Mouse (Mus musculus): Measurements from ENCODE around the gene Wasl.

Wasl gene

DNA sequence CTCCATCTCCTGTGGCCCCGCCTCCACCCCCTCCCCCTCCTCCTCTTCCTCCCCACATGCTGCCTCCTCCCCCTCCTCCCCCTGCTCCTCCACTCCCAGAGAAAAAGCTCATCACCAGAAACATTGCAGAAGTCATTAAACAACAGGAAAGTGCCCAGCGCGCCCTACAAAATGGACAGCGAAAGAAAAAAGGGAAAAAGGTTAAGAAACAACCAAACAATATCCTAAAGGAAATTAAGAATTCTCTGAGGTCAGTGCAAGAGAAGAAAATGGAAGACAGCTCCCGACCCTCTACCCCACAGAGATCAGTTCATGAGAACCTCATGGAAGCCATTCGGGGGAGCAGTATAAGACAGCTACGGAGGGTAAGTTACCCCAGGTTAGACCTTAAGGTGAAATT lies 60.5 kb downstream of the Wasl start:
- no peak for DNase-seq (ENCODE audit: low spot score in 2 of 2)

DNA sequence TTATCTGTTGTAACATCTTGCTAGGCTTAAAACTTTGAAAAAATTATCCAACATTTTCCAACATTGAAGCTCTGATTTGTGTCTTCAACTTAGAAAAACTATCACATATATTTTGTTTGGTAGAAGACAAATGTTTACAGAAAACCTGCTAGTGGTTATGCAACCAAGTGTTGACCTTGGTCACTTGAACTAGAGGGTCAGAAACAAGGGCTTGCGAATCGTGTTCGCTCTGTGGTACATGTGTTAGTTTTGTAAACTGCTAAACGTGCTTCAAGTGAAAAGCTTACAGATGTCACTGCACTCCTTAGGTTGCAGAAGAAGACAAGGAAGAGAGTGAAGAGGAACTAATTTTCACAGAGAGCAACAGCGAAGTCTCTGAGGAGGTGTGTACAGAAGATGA lies 61.8 kb downstream of the Wasl start:
- no peak for DNase-seq (ENCODE audit: low spot score in 2 of 2)

DNA sequence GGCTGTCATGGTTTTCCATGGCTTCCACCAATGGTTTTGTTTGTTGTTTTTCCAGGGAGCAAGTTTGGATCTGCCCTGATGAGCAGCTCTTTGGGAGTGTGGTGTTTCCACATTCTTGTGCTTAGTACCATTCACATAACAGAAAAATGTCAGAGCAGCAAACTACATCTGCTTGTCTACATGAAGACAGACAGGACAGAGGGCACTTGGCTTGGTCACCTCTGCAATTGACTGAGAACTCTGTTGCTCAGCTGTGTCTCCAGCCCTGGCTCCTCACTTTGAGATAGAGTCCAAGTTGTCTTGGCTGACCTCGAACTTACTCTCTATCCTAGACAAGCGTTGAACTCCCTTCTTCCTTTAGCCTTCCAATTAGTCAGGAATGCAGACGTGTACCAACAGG lies 62.5 kb downstream of the Wasl start:
- DNase-seq (ENCODE audit: low spot score in 2 of 2), result no peak

DNA sequence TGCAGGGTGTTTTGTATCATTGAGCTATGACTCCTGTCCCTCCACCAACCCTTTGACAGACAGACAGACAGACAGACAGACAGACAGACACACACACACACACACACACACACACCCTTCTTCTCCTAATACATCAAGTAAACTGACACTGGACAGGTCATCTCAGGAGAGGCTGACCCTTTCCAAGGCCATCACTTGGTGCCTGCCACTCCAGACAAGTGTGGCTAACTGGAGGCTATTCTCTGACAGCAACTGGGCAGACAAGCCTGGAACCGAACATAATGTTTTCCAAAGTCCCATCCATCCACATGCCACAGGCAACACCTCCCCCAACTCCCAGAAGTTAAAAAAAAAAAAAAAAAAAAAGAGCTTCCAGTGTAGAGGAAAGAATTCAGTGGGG lies 63.1 kb downstream of the Wasl start:
- DNase-seq (ENCODE audit: low spot score in 2 of 2), result no peak

DNA sequence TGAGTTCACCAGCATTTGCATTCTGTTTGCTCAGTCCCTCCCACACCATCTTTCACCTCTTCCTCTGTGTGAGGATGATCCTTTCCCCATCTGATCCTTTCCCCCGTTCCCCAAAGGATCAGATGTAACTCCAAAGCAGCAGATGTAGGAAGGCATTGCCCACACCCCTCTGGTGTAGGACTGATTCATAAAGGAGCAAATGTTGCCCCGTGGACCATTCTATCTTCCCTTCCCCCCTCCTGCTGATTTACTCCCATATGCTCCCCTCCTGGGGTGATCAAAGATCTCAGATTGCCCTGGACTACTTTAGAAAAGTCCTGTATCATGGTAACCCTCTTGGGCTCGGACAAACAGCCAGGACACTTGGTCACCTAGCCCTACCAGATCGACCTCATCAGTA lies 64.1 kb downstream of the Wasl start:
- DNase-seq (ENCODE audit: low spot score in 2 of 2), result no peak

DNA sequence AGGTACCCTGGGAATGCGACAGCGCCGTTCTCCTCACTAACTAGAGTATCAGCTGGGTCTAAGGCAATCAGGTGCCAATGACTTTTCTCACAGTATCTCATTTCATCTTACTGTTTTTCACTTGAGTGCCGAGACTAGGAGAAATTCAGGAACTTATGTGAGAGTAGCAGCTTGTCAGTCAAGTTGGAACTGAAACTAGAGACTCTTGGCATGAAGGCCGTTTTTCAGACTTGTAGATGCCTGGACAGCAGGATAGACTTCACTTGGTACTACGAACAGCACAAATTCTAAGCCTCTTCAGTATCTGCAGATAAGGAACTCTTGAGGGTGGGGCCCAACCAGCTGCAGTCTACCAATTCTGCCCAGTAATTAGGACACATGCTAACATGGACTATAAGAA lies 64.7 kb downstream of the Wasl start:
- DNase-seq (ENCODE audit: low spot score in 2 of 2), result no peak

DNA sequence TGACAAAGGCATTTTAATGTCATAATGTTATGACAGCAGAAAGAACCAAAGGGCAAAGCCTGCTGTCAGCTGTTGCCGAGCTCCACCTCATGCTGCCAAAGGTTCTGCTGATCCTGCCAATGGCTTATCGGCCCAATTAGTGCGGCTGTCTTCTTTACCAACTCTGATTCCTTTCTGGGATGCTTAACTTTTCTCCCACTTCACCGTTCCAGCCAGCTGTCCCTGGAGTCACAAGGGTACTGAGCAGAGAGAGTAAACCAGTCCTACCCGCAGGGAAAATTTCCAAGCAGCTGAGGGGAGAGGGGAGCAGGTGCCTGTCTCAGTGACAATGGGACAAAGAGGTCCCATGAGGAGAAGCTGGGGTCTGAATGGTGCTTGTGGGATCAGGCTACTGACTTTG lies 65.2 kb downstream of the Wasl start:
- no peak for DNase-seq (ENCODE audit: low spot score in 2 of 2)

GRCm38 (mm10) chr6:24599179-24599578 lies 65.6 kb downstream of the Wasl start:
- DNase-seq (ENCODE audit: low spot score in 2 of 2), result no peak

GRCm38 (mm10) chr6:24597500-24597899 lies 67.3 kb downstream of the Wasl start, which contains the start of gene Lmod2:
TSS of gene Lmod2 (plus strand) at chr6:24597762.
- DNase-seq (ENCODE audit: low spot score in 2 of 2), result no peak

GRCm38 (mm10) chr6:24591525-24592218 lies 73.1 kb downstream of the Wasl start:
- DNase-seq (ENCODE audit: low spot score in 2 of 2), result no peak

- DNase-seq (ENCODE audit: low spot score in 2 of 2), result no peak
Measured at GRCm38 (mm10) chr6:24590282-24590681, 74.5 kb downstream of the Wasl start.

GRCm38 (mm10) chr6:24586885-24587284 lies 77.9 kb downstream of the Wasl start:
- no peak for DNase-seq (ENCODE audit: low spot score in 2 of 2)

DNA sequence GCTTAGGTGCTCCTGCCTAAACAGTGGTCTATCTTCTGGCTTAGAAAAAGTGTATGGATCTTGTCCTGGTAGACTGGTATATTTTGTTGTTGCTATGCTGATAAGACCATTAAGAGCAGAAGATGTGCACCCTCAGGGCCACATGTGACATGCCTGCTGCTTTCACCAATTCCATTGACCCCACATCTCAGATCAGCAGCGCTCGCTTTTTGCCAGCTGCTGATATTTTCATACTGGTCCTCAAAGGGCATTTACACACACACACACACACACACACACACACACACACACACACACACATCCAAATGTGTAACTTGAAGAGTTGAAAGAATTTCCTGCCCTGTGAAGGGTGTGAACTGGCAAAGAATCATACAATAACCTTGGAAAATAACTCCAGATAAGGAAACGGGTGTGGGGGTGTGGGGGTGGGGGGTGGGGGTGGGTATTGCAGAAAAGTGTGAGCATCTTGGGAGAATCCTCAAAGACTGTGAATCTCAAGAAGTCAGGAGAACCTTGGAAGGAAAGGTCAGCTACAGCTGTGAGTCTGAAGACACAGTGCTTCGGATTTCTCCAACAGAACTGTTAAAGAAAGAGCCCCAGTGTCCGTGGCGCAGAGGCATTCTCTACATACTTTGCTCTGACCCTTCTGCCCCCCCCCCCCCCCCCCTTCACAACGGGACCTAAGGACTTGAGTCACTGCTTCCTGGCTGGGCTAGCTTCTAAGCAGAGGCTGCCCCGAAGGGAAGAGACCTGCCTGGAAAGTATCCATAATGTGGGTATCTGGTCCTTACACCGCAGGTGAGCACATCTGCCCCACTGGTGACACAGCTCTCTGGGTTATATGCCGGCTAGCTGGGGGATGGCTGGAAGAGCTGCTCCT lies 79.1 kb downstream of the Wasl start:
- no peak for DNase-seq (ENCODE audit: low spot score in 2 of 2)

DNA sequence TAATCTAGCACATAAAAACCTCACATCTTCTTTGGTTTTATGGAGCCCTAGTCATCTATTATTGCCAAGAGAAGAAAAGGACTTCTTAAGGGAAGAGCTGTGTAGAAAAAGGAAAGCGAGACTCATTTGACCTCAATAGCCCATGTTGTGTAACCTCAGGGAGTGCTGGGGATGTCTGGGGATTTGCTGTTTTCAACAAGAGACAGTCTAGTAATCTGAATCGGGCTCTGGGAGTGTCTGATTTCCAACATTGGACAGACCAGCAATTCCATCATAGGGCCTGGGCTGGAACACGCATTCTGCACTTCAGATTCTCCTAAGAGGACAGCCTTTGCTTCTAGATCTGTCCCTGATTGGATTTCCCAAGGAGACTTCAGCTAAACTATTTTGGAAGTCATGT lies 81.4 kb downstream of the Wasl start:
- no peak for DNase-seq (ENCODE audit: low spot score in 2 of 2)

DNA sequence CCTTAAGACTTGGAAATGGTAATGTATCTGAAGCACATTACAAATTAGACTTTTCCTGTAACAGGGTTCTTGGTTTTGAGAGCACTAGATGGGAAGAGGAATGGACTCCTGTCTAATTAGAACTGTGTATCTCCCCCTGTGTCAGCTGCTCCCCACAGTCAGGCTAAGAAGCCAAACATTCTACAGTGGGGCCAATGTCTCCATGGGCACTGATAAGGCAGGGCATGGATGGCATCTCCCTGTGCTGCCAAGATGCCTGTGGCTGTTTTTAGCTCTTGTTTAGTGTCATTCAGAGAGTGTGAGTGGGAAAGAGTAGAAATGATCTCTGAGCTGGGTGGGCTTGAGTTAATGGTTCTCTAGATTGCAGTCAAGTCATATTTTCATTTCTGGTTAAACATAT lies 91.5 kb downstream of the Wasl start:
- no peak for DNase-seq (ENCODE audit: low spot score in 2 of 2)

GRCm38 (mm10) chr6:24572431-24572830 lies 92.4 kb downstream of the Wasl start:
- DNase-seq (ENCODE audit: low spot score in 2 of 2), result no peak

DNA sequence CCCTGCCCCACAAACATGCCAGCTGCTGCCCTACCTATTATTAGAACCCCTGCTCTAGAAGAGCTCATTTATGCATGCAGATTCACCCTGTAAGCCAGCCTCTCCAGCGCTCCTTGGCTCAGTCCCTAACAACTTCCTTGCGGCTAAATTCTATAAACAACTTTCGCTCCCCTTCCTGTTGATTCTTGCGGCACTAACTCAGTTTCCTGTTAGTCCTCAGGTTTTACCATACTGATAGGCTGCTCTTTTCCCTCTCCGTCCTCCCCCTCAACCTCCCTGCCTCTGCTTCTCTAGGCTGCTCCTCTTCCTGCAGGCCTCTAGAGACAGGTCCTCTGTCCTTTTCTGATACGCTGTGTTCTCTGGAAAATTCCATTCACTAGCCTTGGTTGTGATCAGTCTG lies 93.7 kb downstream of the Wasl start:
- no peak for DNase-seq (ENCODE audit: low spot score in 2 of 2)

- DNase-seq (ENCODE audit: low spot score in 2 of 2), result no peak
Measured at GRCm38 (mm10) chr6:24570278-24570677, 94.5 kb downstream of the Wasl start.

- no peak for DNase-seq (ENCODE audit: low spot score in 2 of 2)
Measured at GRCm38 (mm10) chr6:24569711-24570110, 95.1 kb downstream of the Wasl start.

DNA sequence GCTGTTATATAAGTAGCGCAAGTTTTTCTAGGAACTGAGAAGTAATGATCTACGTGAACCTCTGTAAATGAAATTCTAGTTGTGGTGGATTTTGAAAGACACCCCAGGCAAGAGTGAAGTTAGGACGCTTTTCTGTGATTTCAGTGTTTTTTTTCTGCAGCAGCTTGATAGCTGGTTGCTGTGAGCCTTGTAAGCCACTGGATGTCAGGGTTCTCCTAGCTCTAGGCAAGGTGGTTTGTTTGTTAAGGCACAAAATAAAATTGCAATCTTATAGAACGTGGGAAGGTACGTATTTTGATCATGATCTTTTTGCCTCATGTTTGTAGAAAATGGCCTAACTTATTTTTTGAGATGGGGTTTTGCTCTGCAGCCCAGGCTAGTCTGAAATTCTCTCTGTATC lies 95.8 kb downstream of the Wasl start:
- DNase-seq (ENCODE audit: low spot score in 2 of 2), result no peak

DNA sequence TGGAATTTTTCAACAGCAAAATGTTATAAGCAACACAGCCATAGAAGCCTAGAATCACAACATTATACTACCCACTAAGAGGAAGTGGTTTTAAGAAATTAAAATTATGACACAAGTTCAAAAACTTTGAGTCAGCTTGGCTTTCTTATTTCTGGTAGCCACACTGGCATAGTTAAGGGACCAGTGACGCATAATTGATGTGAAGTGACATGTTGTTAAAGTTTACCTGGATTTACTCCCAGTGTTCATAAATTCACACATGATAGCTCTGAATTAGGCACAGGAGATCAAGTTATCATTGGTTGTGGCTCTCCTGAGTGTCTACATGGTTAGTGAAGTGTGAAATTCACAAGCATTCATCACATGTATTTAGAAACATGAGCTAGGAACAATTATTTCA lies 99.9 kb downstream of the Wasl start:
- DNase-seq (ENCODE audit: low spot score in 2 of 2), result no peak

GRCm38 (mm10) chr6:24564081-24564480 lies 100.7 kb downstream of the Wasl start:
- no peak for DNase-seq (ENCODE audit: low spot score in 2 of 2)

Data from spleen, postnatal 4 days (tissue).